Mouse (Mus musculus): ENCODE measurements around the gene Brms1l.

DNA sequence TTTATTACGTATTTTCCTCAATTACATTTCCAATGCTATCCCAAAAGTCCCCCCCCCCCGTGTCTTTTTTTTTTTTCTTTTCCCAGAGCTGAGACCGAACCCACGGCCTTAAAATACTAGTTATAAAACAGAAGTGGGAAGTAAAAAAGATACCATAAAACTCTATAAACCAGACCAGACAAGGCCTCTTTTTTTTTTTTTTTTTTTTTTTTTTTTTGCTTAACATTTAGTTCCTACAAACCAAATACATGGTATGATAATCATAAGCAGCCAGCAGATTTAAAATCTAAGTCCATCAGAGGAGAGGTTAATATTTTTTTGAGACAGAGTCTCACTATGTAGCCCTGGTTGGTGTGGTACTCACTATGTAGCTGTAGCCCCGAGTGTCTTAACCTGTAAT lies 19.6 kb upstream of the Brms1l start:
- TF ChIP-seq CTCF (IDR thresholded peaks at IDR 0.05; ENCODE audit: low read depth, low read length) (no peak), POLR2A (IDR thresholded peaks at IDR 0.05; ENCODE audit: borderline replicate concordance, low read depth, low read length) (no peak)

Measured in bone marrow macrophage, adult 2 months (primary cell).